Mouse (Mus musculus): ENCODE measurements around the gene Asic2. TPM values are rescaled to one million over a fixed set of nuclear protein-coding genes. Genes with fewer than 3 reads are reported as not detected.

Gene Asic2
- polyA plus RNA-seq, 1 experiment from 2014 or later, result 0.06 TPM

DNA sequence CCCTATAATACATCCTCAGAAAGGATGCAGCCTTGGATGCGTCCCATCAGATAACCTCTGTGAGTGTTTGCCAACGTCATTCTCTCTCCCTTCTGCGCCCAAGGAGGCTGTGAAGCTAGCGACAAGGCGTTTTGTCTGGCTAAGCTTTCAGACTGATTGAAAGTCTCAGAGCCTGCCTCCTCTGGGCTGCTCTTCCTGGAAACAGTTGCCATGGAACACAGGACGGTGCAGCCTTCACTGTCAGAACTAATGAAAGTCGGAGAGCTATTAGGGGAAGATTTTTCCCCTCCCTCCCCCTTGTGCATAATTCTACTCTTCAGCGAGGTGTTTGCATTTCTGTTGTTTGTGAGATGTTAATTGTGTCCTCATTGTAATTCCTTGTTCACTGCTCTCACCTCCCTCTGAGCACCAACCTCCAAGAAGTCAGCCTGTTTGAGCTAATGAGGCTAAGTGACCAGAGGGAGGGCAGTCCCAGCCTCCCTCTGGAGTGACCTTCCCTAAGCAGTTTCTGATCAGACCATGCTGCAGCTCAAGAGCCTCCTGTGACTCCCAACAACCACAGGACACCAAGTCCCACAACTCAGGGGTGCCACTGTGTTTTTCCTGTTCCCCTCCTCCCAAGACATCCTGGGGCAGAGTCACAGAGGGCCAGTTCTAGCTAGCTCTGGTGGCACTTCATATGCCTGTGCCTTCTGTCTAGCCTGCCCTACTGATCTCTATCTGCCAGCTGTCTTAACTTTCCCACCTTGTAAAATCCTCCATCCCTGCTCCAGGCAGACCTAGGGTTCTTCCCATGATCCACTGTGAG lies 70.5 kb downstream of the Asic2 start:
- Histone ChIP-seq H3K9me3 (replicated peaks) (no peaks in the 10 kb centered on the region), H3K4me1 (replicated peaks) (no peaks in the 10 kb centered on the region), H3K4me3 (no peak overlapping the region), H3K27ac (ENCODE audit: poor library complexity, severe bottlenecking) (no peak overlapping the region), H3K4me2 (no peak overlapping the region), H3K36me3 (no peaks in the 10 kb centered on the region), H3K9ac (no peak overlapping the region), H3K27me3 (replicated peaks) (0 out of 2 replicates have a peak, but pooled peaks cover 3% of the 10 kb centered on the region)
- 9% methylated on average over 8 of the region's 8 CpGs for WGBS
- no peak for ATAC-seq (ENCODE audit: insufficient number of reproducible peaks, low FRiP score)

DNA sequence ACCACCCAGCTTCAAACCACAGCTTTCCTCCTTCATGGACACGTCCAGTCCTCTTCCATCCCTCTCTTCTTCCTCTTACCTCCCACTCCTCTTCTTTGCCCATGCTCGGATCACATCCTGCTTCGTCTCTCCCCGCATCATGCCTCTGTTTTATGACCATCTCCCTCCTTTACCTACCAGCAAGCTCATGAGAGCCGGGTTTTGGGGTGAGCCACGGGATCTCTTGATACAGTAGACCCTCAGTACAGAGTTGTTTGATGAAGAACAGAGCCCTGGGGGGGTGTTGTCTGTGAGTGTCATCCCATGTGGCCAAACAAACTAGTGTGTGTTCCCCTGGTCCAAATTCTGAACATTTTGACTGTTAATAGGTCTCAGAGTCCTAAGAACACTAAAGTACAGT lies 71.7 kb downstream of the Asic2 start:
- 80% methylated on average over 6 of the region's 6 CpGs for WGBS
- Histone ChIP-seq H3K27me3 (replicated peaks) (0 out of 2 replicates have a peak, but pooled peaks cover 3% of the 10 kb centered on the region), H3K36me3 (no peaks in the 10 kb centered on the region), H3K9ac (no peak overlapping the region), H3K4me1 (replicated peaks) (no peaks in the 10 kb centered on the region), H3K4me2 (no peak overlapping the region), H3K27ac (ENCODE audit: poor library complexity, severe bottlenecking) (no peak overlapping the region), H3K9me3 (replicated peaks) (no peaks in the 10 kb centered on the region), H3K4me3 (no peak overlapping the region)
- ATAC-seq (ENCODE audit: insufficient number of reproducible peaks, low FRiP score), result no peak

DNA sequence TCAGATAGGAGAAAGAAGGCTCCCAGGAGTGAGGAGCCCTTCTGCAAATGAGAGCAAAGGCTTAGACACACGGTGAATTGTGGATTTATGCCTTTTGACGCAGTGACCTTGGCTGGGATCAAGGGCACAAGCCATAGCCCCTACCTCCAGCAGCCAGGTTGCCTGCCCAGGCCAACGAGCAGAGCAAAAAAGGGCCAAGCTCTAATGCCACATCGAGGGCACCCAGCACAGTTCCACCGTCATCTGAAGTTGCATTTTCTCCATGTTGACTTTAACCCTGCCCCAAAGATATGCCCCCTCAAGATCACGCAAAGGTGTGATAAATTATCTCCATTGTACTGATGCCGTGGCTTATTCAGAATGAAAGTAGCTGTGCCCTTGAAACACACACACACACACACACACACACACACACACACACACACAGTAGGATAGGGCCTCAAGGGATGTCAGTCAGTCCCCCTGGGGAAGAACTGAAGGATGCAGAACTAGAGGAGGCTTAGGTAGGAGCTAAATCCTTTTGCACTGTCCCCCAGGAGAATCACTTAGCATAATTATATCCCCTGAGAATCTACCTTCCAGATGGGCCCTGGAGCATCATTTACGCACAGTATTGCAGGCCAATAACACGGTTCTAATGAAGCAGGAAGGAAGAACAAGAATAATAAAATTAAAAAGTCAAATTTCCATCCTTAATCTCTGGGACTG lies 96.6 kb downstream of the Asic2 start:
- H3K36me3 ChIP-seq, result no peaks in the 10 kb centered on the region
- no peak for ATAC-seq (ENCODE audit: insufficient number of reproducible peaks, low FRiP score)
- WGBS, result 27% methylated on average over 9 of the region's 9 CpGs
- H3K27me3 ChIP-seq (replicated peaks), result peaks cover 4% of the 10 kb centered on the region; the same call in 1 of the 2 replicates
- peak overlapping the region; percentile 2; the same call in 1 of the 2 replicates for H3K4me2 ChIP-seq
- no peaks in the 10 kb centered on the region for H3K9me3 ChIP-seq (replicated peaks)
- peaks cover 10% of the 10 kb centered on the region for H3K4me1 ChIP-seq (replicated peaks)
- H3K9ac ChIP-seq, result no peak overlapping the region
- no peak overlapping the region for H3K4me3 ChIP-seq
- no peak overlapping the region for H3K27ac ChIP-seq (ENCODE audit: poor library complexity, severe bottlenecking)

DNA sequence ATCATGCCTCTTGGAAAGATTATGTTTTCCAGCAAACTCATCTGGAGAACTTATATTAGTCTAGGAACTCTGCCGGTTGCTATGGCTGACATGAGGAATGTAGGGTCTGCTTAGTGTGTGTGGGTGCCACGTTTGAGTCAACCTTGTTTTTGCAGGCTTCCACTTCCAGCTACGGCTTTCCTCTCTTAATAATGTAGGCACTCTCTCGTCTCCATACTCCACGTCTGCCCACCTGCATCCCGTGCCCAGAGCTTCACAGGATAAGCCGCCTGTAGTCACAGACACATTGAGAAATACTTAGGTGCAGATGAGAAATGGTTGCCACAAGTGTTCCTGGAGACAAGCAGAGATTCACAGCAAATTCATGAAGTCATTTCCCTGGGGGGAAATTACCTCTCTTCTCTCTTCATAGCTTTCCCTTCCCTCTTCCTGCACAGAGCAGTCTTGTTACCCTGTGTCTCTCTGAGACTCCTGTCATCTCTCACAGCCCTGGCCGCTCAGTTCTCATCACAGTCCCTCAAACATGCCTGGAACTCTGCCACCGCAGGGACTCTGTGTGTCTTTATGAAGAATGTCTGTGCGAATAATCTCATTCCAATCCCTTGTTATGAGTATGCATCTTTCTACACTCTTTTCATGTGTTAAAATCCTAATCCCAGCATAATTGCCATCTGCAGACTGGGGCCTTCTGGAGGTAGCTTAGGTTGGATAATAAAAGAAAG lies 102.4 kb downstream of the Asic2 start:
- WGBS, result 57% methylated on average over 10 of the region's 10 CpGs
- no peak for ATAC-seq (ENCODE audit: insufficient number of reproducible peaks, low FRiP score)
- Histone ChIP-seq H3K27ac (ENCODE audit: poor library complexity, severe bottlenecking) (no peak overlapping the region), H3K4me3 (no peak overlapping the region), H3K9ac (no peak overlapping the region), H3K4me2 (no peak overlapping the region), H3K9me3 (replicated peaks) (no peaks in the 10 kb centered on the region), H3K27me3 (replicated peaks) (no peaks in the 10 kb centered on the region), H3K4me1 (replicated peaks) (peaks cover 4% of the 10 kb centered on the region; the same call in 1 of the 2 replicates), H3K36me3 (no peaks in the 10 kb centered on the region)

DNA sequence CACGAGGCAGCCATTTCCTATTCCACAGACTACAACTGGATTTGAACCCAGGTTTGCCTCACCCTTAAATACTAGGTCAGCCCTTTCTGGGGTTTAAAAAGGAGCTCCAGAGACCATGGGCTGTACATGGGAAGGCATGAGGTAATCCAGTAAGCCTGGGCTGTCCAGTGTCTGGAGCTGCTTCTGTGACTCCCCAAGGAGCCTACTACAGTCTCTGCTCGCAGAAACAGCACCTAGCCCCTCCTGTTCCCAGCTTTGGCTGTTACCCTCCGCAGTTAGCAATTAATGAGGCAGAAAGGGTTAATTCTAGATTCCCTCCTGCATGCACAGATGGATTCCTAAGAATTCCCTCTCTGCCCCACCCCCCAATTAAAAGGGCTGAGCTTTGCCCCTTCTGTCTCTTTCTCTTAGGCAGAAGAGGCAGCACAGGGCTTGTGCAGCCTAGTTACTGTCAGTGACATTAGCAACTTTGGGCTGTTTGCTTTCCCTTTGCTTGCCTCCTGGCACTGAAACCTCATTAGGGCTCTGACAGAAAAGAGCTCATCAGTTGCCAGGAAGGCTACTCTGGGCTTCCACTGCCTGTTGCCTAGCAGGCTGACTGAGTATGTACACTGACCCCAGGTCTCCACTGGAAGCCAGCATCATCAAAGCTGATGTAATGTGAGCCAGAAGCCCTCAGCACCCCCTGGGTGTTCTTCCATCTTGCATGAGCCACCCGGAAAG lies 107.8 kb downstream of the Asic2 start, which contains the start of gene 5530401A14Rik:
5530401A14Rik (plus strand) TSS at position 424 of the 723 bp plus-strand sequence.
- Histone ChIP-seq H3K9me3 (replicated peaks) (no peaks in the 10 kb centered on the region), H3K4me2 (no peak within 1 kb of the TSS), H3K27me3 (replicated peaks) (0 out of 2 replicates have a peak, but pooled peaks cover 4% of the 10 kb centered on the region), H3K27ac (ENCODE audit: poor library complexity, severe bottlenecking) (no peak within 1 kb of the TSS), H3K4me3 (no peak within 1 kb of the TSS), H3K9ac (no peak within 1 kb of the TSS), H3K4me1 (replicated peaks) (0 out of 2 replicates have a peak, but pooled peaks cover 4% of the 10 kb centered on the region), H3K36me3 (no peaks in the 10 kb centered on the region)
- ATAC-seq (ENCODE audit: insufficient number of reproducible peaks, low FRiP score), result no peak
- 45% methylated on average over 4 of the region's 4 CpGs for WGBS

DNA sequence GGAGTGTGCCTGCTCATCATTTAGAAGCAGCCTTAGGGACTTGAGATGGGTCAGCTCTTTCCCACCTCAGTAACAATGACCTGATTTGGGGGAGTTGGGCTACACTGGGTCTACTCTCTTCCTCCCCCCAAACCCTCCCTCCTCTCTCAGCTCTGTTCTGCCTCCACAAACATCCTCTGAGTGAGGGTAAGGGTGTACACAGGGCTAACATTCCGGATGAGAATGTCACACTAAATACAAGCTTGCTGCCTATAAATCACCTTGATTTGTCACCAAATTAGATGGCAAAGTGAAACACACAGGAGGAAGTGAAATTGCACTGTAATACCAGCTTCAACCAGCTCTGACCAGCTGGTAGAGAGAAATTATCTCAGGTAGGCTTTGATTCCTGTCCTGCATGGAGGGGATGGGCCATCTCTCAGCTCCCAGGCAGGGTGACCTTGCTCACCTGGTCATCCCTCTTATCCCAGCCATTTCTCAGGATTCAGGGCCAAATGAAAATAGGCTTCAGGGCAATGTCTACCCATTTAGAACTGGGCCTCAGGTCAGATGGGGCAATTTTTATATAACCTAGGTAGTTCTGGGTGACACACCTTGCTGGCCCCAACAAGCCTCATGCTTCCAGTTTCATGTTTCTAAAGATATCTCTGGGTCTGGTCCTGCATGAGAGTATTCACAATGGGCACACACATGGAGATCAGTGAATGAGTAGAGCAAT lies 120.3 kb downstream of the Asic2 start:
- H3K4me2 ChIP-seq, result no peak overlapping the region
- no peaks in the 10 kb centered on the region for H3K9me3 ChIP-seq (replicated peaks)
- ATAC-seq (ENCODE audit: insufficient number of reproducible peaks, low FRiP score), result no peak
- H3K27ac ChIP-seq (ENCODE audit: poor library complexity, severe bottlenecking), result no peak overlapping the region
- H3K9ac ChIP-seq, result no peak overlapping the region
- H3K4me3 ChIP-seq, result no peak overlapping the region
- H3K4me1 ChIP-seq (replicated peaks), result no peaks in the 10 kb centered on the region
- H3K27me3 ChIP-seq (replicated peaks), result no peaks in the 10 kb centered on the region
- WGBS, result 61% methylated on average over 1 of the region's 1 CpGs
- H3K36me3 ChIP-seq, result no peaks in the 10 kb centered on the region

DNA sequence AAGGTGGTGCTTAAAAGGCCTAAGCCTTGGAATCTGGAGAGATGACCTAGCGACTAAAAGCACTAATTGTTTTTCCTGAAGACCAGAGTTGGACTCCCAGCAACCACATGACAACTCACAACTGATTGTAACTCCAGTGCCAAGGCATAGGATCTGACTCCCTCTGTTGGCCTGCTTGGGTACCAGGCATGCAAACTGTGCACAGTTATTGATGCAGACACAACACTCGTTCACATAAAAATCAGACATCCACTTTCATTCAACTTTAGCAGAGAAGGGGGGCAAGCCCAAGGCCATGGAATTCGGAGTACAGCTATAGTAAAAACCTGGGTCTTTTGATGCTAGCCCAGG lies 122.6 kb downstream of the Asic2 start:
- Histone ChIP-seq H3K27me3 (replicated peaks) (no peaks in the 10 kb centered on the region), H3K4me3 (no peak overlapping the region), H3K9me3 (replicated peaks) (no peaks in the 10 kb centered on the region), H3K9ac (no peak overlapping the region), H3K27ac (ENCODE audit: poor library complexity, severe bottlenecking) (no peak overlapping the region), H3K36me3 (no peaks in the 10 kb centered on the region), H3K4me2 (no peak overlapping the region), H3K4me1 (replicated peaks) (no peaks in the 10 kb centered on the region)
- 67% methylated on average over 3 of the region's 3 CpGs for WGBS
- ATAC-seq (ENCODE audit: insufficient number of reproducible peaks, low FRiP score), result no peak

DNA sequence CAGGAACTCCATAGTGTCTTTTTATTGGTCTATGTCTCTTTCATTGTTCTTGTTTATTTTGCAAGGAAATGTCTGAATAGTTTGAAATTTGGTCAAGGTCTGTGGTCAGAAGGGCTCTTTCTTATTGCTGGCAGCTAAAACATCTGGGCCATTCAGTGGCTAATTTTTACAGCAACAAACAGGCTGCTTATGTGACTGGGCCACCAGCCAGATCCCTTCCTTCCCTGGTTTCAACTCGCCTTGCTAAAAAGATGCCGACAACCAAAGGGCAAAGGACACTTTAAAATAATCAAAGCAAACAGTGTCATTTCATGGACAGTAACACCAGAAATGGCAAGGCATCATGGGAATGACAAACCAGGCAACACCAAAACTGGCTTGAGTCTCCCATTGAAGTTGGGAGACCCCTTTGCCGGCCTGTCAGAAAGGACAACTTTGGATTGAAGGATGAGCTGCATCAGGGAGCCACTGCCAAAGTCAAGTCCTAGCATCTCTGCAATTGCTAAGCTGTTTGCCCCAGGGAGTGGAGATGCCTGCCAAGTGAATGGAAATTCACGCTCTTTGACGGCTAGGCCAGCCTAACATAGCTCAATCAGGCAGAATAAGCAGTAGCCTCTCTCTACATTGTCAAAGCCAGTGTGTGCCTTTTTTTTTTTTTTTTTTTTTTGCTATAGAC lies 123.1 kb downstream of the Asic2 start:
- Histone ChIP-seq H3K9ac (no peak overlapping the region), H3K4me2 (no peak overlapping the region), H3K9me3 (replicated peaks) (no peaks in the 10 kb centered on the region), H3K27me3 (replicated peaks) (no peaks in the 10 kb centered on the region), H3K27ac (ENCODE audit: poor library complexity, severe bottlenecking) (no peak overlapping the region), H3K4me3 (no peak overlapping the region), H3K4me1 (replicated peaks) (no peaks in the 10 kb centered on the region), H3K36me3 (no peaks in the 10 kb centered on the region)
- 71% methylated on average over 5 of the region's 5 CpGs for WGBS
- no peak for ATAC-seq (ENCODE audit: insufficient number of reproducible peaks, low FRiP score)

DNA sequence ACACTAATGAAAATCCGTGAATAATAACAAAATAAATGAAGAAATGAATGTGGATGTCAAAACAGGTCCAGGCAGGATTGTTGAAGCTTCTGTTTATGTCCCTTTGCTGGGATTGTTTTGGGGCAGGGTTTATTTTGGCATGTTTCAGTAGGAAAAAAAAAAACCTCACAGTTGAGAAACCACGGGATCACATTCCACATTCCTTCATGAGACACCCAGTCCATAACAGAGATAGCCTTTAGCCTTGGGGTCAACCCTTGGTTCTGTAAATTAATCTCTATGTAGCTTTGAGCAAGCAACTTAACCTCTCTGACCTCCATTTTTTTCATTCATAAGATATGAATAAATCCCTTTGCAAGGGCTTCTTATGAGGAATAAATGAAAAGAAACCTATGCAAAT lies 127.3 kb downstream of the Asic2 start:
- no peak for ATAC-seq (ENCODE audit: insufficient number of reproducible peaks, low FRiP score)
- H3K4me2 ChIP-seq, result no peak overlapping the region
- H3K36me3 ChIP-seq, result no peaks in the 10 kb centered on the region
- no peaks in the 10 kb centered on the region for H3K4me1 ChIP-seq (replicated peaks)
- H3K4me3 ChIP-seq, result no peak overlapping the region
- H3K9ac ChIP-seq, result no peak overlapping the region
- H3K9me3 ChIP-seq (replicated peaks), result no peaks in the 10 kb centered on the region
- WGBS, result 36% methylated on average over 2 of the region's 2 CpGs
- H3K27me3 ChIP-seq (replicated peaks), result no peaks in the 10 kb centered on the region
- no peak overlapping the region for H3K27ac ChIP-seq (ENCODE audit: poor library complexity, severe bottlenecking)

DNA sequence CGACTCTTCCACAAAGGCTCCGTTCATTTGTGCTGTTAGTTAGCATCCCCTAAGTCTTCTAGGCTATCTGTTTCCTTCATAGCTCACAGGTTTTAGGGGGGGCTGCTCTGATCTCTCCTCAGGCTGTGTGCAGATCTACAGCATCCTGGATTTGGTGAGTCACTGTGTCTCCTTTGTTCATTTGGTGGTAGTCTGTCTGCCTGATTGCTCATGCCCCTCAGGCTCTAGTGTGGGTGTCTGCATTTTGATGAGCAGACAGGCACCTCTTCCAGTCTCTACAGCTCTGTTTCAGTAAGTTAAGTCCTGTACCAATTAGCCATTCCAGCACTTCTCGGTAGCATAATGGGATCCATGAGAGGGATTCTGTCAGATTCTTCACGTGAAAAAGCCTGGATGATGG lies 129.8 kb downstream of the Asic2 start:
- H3K4me2 ChIP-seq, result no peak overlapping the region
- no peaks in the 10 kb centered on the region for H3K36me3 ChIP-seq
- H3K4me1 ChIP-seq (replicated peaks), result no peaks in the 10 kb centered on the region
- no peaks in the 10 kb centered on the region for H3K27me3 ChIP-seq (replicated peaks)
- no peak overlapping the region for H3K4me3 ChIP-seq
- no peaks in the 10 kb centered on the region for H3K9me3 ChIP-seq (replicated peaks)
- ATAC-seq (ENCODE audit: insufficient number of reproducible peaks, low FRiP score), result no peak
- WGBS, result 61% methylated on average over 4 of the region's 4 CpGs
- no peak overlapping the region for H3K27ac ChIP-seq (ENCODE audit: poor library complexity, severe bottlenecking)
- no peak overlapping the region for H3K9ac ChIP-seq

Data from heart, embryonic 12.5 days (tissue).